Mouse (Mus musculus): ENCODE results near the gene Car5b.

Car5b gene

DNA sequence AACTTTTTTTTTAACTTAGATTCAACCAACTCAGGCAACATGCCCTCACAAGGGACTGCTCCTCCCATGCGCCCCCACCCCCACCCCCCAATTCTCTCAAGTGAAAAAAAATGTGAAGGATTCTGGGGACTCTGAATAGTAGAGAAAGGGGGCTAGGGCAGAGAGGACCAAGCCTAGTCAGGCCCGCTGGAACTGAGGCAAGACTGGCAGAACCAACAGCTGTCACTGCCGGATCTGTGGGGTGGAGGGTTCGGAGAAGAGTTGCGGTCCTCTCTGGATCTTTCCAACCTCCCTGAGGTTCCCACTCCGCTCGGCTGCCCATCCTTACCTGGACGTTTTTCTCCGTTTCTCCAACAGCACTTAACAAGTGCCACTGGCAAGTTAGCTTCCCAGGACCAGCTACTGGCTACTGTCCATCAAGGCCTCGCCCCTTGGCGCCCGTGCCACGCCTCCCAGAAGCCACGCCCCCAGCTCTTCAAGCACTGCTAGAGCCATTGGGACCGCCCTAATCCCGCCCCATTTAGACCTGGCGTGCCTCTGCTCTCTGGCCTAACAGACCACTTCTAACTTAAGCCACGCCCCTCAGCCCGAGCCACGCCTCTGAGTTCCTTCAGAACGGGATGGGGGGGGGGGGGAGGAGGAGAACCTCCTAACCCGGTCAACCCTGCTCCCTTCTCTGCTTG, at the start of gene Car5b:
Gene Car5b, minus strand, starts transcription at position 391 of the 683 bp plus-strand sequence.
- peak; percentile 95 for DNase-seq

DNA sequence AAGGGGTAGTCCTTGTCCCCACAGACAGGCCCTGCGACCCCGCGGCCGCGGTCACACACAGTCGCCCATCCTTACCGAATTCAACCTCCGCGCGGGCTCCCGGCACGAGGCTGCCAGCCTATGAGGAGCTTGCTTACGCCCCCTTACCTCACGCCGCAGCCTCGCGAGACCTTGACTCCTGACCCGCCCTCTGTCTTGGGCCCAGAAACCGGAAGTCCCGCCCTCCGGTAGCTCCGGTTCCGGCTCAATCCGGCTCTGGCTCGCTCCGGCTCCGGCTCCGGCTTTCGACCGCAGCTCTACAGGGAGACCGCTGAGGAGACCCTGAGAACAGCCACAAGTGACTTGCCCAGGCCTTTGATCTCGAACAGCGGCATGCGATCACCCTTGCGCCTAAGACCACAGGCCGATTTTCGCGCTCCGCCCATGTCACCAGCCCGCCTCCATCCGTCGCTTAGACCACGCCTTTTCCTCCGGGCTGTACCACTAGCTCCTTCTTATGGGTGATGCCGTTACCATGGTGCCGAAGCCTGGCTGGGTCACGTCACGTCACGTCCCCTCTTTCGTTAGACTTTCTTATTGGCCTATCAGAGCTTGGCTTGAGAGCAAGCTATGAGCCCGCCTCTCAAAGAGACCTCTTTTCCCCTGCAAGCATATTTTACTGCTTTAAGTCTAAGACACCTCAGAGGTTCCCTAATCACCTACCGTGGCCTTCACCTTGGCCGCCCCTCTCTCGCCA, 48.4 kb upstream of the Car5b start, which contains the start of gene Siah1b:
Gene Siah1b, minus strand, starts transcription at position 454 of the 736 bp plus-strand sequence.
- peak; percentile 94 for DNase-seq

DNA sequence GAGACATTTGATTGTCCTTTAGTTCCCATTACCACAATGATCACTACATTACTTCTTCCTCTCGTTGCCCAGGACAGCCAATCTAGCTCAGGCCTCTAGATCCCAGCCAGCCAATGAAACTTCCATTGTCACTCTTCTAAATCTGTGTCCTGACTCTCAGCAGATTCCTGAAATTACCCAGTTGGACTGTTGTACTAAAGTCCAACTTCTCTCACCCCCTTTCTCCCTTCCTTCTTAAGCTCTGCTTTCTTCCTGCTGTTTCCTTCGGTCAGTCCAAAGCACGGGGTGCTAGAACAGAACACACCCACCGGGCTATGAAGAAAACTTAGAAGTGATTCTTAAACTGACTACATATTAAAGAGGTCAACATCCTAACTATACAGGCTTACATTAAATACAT, 41.2 kb upstream of the Car5b start:
- peak; percentile 11 for DNase-seq

DNA sequence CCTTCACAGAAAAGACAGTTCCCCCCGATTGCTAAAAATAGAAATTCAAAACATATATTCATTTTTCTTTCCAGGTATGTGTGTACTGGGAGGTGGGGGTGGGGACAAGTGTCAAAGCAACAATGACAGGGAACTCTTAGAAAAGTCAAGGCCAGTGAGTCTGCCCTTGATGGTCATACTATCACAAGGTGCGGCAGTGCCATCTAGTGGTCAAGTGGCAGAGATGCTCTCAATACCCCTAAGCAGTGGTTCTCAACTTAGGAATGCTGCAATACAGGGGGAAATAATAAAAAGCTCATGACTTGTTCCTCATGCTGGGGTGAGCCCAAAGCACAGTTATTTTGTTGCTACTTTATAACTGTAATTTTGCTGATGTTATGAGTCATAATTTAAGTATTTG, 38.4 kb upstream of the Car5b start:
- peak; percentile 64 for DNase-seq

DNA sequence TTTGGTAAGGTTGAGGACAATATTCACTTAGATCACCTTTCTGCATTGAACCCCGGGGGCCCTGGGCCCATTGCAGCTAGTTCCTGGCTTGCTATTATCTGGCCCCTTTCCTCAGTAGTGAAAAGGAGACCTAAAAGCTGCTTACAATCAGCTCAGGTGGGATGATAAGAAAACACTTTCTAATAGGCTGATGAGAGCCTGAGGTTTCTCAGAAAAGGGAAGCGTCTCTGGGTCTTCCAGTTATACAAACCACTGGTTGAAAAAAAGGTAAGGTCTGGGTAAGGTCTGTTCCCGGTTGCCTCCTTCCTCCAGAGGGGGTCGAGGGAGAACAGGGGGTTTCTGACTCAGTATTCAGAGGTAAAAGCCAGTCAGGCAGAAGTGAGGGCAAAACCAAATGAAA, 31.3 kb upstream of the Car5b start:
- DNase-seq, result no peak

DNA sequence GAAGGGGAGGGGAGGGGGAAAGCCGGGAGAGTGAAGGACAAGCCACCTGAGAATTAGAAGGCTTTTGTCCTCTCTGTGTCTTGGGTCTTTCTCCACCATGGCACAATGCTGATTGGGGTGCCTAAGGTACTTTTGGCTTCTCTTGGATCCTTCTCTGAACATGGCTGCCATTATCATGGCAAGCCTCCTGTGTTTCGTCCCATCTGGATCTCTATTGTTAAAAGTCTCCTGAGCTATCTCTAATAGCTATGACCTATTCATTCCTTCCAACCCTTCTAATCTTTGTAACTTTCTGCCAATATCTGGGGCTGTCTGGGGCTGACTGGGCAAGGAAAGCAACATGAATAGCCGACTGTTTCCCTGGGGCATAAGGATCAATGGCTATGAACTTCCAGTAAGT, 30.7 kb upstream of the Car5b start:
- no peak for DNase-seq

DNA sequence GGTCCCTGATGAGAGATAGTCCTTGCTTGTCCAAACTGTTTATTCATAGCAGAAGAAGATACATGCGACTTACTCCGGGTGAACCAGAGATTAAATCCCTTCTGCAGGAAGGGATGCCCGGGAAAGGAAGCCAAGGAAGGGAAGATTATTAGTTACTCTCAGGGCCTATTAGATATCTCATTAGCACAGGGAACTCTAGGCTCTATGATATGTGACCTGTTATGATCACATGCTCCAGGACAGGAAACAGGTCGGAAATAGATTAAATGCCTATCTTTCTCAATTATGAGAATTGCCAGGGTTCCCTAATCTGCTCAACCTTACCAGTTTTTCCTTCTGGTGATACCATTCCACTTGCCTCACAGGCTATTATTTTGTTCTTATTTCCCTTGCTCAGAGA, 27.9 kb upstream of the Car5b start:
- no peak for DNase-seq

DNA sequence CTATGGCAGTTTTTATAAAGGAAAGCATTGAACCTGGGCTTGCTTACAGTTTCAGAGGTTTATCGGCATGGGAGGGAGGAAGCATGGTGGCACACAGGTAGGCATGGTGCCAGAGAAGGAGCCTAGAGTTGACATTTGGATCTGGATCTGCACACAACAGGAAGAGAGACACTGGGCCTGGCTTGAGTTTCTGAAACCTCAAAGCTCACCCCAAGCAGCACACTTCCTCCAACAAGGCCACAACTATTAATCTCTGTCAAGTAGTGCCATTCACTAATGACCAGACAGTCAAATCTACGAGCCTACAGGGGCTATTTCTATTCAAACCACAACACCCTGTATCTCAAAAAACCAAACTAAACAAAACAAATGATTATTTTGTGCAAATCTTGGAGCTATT, 18.9 kb upstream of the Car5b start:
- DNase-seq, result no peak

DNA sequence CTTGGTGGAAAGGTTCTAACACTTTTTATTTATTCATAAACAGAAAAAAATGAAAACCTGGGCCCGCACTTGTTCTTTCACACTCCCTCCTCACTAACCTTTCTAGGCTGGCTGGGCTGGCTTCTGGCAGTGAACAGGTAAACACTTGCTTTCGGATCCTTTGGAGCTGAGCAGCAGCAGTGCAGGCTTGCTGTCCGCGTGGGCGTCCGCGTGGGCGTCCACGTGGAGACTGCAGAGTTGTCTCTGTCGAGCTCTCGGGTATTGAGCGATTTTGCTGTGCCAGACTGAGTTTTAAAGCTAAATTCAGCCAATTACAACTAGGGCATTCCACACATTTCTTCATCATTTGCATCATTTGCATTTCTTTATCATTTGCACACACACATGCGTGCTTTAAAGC, 14.3 kb upstream of the Car5b start:
- DNase-seq, result no peak

DNA sequence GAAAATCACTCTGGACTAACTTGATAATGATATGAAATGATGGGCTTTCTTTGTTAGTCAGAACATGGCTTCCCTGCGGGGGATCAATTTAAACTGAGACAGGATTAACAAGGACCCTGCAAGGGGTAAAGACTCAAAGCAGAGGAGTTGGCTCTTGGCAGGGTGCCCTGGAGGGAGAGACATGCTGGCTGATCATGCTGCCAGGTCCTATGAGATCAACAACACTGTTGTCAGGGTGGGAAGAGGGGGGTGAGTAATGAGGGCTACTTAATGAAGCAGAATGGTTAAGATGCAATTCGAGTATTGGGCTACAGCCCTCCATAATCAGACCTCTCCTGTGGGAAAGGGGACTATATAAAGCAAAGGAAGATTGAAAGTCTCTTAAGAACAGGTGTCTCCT, 11.1 kb upstream of the Car5b start:
- peak; percentile 13 for DNase-seq

DNA sequence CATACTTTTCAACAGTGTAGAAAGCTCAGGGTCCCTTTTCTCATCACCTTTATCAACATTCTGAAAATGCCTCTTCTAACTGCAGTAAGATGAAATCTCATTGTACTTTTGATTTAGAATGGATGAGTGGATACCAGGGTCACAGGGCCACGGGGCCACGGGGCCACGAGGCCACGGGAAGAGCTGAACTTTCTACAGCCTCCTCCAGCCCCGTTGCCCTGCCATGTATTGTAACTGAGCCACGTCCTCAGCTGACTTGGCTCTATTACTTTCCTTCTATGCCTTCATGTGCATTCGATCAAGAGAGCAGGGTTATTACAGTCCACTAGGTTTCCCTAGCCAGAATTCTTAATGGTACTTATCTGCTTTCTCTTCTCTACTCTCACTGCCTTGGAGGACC, 8.1 kb upstream of the Car5b start:
- DNase-seq, result peak; percentile 37

DNA sequence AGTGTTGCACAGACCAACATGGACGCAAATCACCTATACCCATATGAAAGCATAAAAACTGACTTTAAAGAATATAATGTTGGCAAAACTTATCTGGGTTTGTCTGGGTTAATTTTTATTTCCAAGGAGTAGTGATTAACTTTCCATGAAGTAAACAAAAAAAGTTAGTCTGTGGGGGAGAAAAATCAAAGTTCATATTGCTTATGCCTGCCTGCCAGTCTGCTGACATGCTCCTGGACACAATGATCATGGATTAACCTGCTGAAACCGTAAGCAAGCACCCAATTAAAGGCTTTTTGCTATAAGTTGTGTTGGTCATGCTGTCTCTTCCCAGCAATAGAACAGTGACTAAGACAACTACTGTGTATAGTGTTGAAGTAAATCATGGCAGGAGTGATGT, 7.6 kb upstream of the Car5b start:
- no peak for DNase-seq

DNA sequence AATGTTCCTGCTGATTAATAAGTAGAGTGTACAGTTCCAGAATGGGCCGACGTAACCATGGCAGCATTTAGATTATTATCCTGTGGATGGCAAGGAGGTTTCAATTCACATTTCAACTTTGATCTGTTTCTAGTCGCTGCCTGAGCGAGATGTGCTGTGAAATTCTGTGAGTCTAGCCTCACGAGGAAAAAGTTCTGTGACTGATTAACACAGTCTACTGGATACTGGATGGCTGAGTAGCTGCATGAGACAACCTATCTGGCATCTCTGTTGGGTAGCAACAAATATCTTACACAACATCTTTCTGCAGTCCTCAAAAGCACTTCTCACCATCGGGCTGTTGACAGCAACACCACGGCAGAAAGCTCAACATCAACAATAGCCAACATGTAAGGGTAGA, 4.7 kb upstream of the Car5b start:
- DNase-seq, result no peak

DNA sequence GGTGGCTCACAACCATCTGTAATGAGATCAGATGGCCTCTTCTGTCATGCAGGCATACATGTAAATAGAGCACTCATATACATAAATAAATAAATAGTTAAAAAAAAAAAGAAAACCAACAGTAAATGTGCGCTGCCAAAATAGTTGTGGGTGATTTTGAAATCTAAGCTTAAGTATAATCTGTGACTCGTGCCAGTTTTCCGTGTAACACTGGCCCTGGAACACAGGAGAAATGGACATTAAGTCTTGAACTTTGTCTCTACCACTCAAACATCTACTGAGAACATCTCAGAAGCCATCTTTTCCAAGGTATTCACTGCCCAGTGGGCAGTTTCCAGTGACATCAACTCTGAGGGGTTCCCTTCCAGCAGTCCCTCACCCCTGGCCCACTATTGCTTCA, 12.2 kb downstream of the Car5b start:
- DNase-seq, result no peak

DNA sequence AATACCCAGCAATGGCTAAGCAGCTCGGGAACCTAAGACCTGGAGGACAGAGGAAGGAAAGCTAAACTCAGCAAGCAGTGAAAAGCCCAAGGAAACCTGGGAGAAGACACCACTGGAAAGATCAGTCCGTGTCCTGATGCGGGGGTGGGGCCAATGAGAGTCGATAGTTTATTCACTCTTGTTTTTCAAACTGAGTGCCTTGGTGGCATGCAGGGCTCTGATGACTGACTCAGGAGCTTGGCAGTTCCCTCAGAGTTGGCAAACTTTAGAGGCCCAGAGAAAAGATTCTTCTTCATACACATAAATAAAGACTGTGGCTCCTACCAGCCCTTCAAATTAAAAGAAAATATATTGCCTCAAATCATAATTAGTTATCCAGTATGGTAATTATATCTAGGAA, 12.8 kb downstream of the Car5b start:
- DNase-seq, result no peak

DNA sequence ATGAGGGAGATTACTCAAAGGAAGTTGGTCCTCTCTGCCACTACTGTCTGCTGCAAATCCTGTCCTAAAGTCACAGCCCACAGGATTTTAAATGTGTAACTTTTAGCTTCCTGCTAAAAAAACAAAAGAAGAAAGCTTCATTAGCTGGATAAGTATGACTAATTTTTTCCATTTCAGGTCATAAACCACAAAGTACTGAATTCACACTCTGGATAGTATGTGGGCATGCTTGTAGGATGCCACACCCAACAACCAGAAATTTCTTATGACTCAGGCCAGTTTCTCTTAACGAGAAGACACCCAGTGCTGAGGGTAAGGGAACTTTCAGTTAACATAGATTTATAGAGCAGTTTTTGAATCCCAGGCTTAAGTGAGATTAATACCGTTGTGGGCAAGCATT, 14.5 kb downstream of the Car5b start:
- no peak for DNase-seq

DNA sequence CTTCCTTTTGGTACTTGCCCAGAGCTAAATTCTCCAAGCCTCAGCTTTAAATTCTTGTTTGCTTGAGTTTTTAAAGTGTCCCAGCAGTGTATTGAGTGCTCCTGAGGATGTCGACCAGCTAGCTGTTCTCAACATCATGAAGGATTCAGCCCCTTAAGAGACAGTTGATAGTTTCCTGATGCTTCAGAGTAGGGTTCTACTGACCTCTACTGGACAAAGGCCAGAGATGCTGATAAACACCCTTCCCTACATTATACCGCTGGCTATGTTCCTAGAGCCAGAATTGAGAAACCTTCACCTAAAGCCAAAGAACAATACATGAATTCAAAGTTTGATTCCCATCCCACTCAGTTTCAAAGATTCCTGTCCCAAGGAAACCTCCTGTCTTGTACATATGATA, 23.0 kb downstream of the Car5b start:
- peak; percentile 29 for DNase-seq

DNA sequence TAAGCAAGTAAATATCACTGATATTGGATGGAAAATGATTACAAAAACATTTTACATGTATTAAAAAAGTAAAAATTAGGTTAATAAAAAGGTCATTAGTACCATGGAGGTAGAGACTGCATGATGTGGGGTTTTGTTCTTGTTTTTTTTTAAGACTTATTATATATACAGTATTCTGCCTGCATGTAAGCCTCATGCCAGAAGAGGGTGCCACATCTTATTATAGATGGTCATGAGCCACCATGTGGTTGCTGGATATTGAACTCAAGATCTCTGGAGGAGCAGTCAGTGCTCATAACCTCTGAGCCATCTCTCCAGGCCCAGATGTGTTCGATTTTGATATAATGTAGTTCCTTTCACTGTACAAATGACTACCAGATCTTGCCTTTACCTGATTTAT, 27.9 kb downstream of the Car5b start:
- DNase-seq, result no peak

DNA sequence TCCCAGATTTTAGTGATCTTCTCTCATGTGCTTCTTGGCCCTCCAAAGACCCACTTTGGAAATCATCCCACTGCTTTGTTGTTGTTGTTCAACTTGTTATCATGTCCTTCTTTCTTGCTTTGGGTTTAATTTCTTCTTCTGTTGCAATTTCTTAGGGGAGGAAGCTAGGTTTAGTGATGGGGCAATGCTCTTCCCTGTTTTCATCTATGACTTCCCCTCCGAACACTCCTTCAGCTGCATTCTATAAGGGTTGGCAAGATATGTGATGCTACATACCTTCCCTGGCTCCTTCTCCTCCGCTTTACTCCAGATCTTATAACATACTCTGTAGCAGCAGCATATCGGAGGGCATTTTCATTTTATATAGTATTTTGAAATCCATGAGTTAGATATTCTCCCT, 31.0 kb downstream of the Car5b start:
- DNase-seq, result no peak

DNA sequence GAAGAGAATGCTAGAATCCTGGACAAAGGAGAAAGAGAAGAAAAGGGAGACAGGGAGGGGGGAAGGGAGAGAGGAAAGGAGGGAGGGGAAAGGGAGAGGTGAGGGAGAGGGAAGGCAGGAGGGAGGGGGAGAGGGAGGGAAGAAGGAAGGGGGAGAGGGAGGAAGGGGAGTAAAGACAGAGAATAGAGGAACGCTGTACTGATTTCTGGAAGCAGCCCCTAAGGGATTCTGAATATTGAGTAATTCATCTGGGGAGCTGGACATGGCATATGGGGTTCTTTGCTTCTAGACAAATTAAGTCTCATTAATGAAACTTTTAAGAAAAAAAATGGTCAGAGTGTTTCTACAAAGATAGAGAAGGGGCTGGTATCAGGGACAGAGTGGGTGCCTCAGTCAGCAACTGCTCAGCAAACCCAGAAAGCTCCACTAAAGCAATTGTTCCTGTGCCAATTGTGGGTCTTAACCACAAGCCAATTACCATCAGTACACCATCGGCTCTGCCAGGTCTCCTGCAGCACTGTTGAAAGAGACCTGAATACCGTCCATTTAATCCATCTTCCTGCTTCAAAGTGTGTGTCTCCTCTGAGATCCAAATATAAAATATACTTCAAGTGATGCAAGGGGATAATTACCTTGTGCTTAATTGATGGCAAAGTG, 40.0 kb downstream of the Car5b start:
- DNase-seq, result no peak

DNA sequence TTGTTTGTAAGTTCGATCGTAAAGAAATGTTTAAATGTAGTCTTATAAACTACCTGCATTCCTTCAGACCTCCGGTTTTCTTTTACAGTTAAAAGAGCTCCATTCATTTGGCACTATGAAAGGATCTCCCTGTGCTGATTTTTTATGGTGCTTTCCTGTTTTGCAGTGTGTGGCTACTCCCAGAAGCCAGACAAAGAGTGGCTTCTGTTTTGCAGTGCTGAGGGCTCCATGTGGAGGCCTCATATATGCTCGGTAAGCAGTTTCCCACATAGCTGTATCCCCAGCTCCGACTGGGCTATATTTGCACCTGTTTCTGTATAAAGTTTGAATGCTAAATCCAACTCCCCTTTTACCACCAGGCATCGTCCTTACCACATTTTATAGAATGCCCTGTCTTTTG, 45.7 kb downstream of the Car5b start:
- no peak for DNase-seq

DNA sequence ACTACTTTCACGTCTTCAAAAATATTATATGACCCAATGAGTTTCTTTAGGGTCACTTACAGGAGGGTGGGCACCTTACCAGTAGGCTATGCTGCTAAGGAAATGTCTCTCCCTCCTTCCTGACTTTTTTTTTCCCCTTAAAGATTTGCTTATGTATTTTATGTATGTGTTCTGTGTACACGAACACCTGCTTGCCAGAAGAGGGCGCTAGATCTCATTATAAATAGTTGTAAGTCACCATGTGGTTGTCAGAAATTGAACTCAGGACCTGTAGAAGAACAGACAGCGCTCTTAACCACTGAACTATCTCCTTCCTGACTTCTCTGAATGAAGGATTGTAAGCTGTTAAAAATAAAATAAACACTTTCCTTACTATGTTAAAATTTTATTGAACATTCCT, 46.3 kb downstream of the Car5b start:
- no peak for DNase-seq

DNA sequence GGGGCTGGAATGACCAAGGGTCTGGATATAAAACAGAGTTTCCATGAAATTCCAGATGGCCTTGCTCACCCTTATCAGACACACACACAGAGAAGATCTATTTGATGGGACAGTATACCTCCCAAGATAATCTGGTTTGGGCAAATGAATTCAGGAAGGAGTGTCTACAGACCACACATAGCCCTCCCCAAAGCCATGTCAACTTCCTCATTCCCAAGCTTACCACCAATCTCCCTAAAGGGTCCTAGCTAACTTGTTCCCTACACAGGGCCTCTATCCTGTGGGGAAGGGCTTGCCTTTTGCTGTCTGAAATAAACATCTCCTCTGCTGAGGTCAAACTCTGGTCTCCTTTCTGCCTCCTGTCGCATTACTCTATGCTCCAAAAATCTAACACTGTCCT, 46.7 kb downstream of the Car5b start:
- no peak for DNase-seq

DNA sequence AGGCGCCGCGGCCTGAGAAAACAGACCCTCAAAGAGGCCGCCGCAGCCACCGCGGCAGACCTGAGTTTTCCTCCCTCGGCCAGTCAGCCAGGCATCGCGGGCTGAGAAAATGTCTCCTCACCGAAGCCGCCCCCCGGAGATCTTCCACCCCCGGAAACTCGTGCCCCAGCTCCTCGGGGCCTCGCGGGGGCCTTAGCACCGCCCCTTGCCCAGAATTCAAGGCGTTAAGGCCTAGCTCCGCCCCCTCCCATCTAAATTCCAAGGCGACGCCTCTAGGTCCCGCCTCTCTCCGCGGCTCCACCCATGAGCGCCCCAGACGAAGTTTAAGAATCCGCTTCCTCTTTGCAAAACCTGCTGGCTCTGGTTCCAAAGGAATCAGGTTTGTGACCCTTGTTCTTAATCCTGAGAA, 69.3 kb downstream of the Car5b start, which contains the start of gene Zrsr2:
Gene Zrsr2, minus strand, starts transcription at position 195 of the 409 bp plus-strand sequence.
- DNase-seq, result peak; percentile 93
